Mouse (Mus musculus): ENCODE measurements at regions not wholly inside any gene's neighbourhood (a gene's known extent, or its start where the extent isn't known, plus 50 kb on each side); places are given as distances from the start of the nearest gene placed in this dataset.

- POLR2A ChIA-PET = interaction anchor here (0.7 kb wide), 1 partner anchor 19 kb away, joined by 3 read pairs; no protein-coding TSS in a partner anchor
- TF ChIP-seq CTCF (IDR thresholded peaks at IDR 0.05) = no peak
- in situ Hi-C loops (cut with MboI; ENCODE audit: low pct_unique_long_range_greater_than_20kb) = no loop called here
- ATAC-seq (no peak), DNase-seq (ENCODE audit: low read depth, low spot score) (no peak)
- no peaks in the 10 kb centered on the region for H3K27me3 ChIP-seq
- CTCF ChIA-PET = interaction anchor here (0.8 kb wide), 1 partner anchor 106 kb away, joined by 3 read pairs; no protein-coding TSS in a partner anchor
These were observed 83.7 kb upstream of the Zfp804b start for GRCm38 (mm10) chr5:7428291-7428690.

- no peak for TF ChIP-seq CTCF (IDR thresholded peaks at IDR 0.05)
- peaks cover 6% of the 10 kb centered on the region for H3K27me3 ChIP-seq
- CTCF ChIA-PET = no interaction called here
- ATAC-seq (no peak), DNase-seq (ENCODE audit: low read depth, low spot score) (no peak)
- in situ Hi-C loops (cut with MboI; ENCODE audit: low pct_unique_long_range_greater_than_20kb) = no loop called here
- POLR2A ChIA-PET = no interaction called here
These were observed 91.9 kb upstream of the Zfp804b start for GRCm38 (mm10) chr5:7436461-7436860.

GRCm38 (mm10) chr5:7448001-7448400 is 103.4 kb upstream of the Zfp804b start:
- POLR2A ChIA-PET = interaction anchor here (0.5 kb wide), 1 partner anchor 20 kb away, joined by 3 read pairs; no protein-coding TSS in a partner anchor
- in situ Hi-C loops (cut with MboI; ENCODE audit: low pct_unique_long_range_greater_than_20kb) = no loop called here
- ATAC-seq = no peak

GRCm38 (mm10) chr5:7454896-7455295 is 110.3 kb upstream of the Zfp804b start:
- H3K27me3 ChIP-seq = no peaks in the 10 kb centered on the region
- DNase-seq (ENCODE audit: low read depth, low spot score) = no peak
- no peak for TF ChIP-seq CTCF (IDR thresholded peaks at IDR 0.05)
- ATAC-seq = no peak
- ChIA-PET POLR2A (no interaction called here), CTCF (no interaction called here)
- in situ Hi-C loops (cut with MboI; ENCODE audit: low pct_unique_long_range_greater_than_20kb) = no loop called here

More at GRCm38 (mm10) chr5:7448001-7448400, 103.4 kb upstream of the Zfp804b start:
- no peaks in the 10 kb centered on the region for H3K27me3 ChIP-seq
- CTCF ChIA-PET = no interaction called here
- no peak for TF ChIP-seq CTCF (IDR thresholded peaks at IDR 0.05)
- DNase-seq (ENCODE audit: low read depth, low spot score) = no peak

- ChIA-PET POLR2A (no interaction called here), CTCF (no interaction called here)
- in situ Hi-C loops (cut with MboI; ENCODE audit: low pct_unique_long_range_greater_than_20kb) = no loop called here
- no peak for TF ChIP-seq CTCF (IDR thresholded peaks at IDR 0.05)
- no peak for ATAC-seq
- no peak for DNase-seq (ENCODE audit: low read depth, low spot score)
- no peaks in the 10 kb centered on the region for H3K27me3 ChIP-seq
These were observed 112.5 kb upstream of the Zfp804b start for GRCm38 (mm10) chr5:7457102-7457501.

- no peak for DNase-seq (ENCODE audit: low read depth, low spot score)
- no peak for ATAC-seq
- ChIA-PET CTCF (no interaction called here), POLR2A (no interaction called here)
- no peaks in the 10 kb centered on the region for H3K27me3 ChIP-seq
- TF ChIP-seq CTCF (IDR thresholded peaks at IDR 0.05) = no peak
- in situ Hi-C loops (cut with MboI; ENCODE audit: low pct_unique_long_range_greater_than_20kb) = no loop called here
These were observed 144.6 kb upstream of the Zfp804b start for GRCm38 (mm10) chr5:7489150-7489549.

GRCm38 (mm10) chr5:7489602-7490001 is 145.0 kb upstream of the Zfp804b start:
- no peaks in the 10 kb centered on the region for H3K27me3 ChIP-seq
- no peak for ATAC-seq
- no peak for TF ChIP-seq CTCF (IDR thresholded peaks at IDR 0.05)
- no peak for DNase-seq (ENCODE audit: low read depth, low spot score)
- ChIA-PET POLR2A (no interaction called here), CTCF (no interaction called here)
- in situ Hi-C loops (cut with MboI; ENCODE audit: low pct_unique_long_range_greater_than_20kb) = no loop called here

- ATAC-seq (no peak), DNase-seq (ENCODE audit: low read depth, low spot score) (no peak)
- CTCF ChIA-PET = no interaction called here
- TF ChIP-seq CTCF (IDR thresholded peaks at IDR 0.05) = no peak
- H3K27me3 ChIP-seq = no peaks in the 10 kb centered on the region
- in situ Hi-C loops (cut with MboI; ENCODE audit: low pct_unique_long_range_greater_than_20kb) = no loop called here
- POLR2A ChIA-PET = no interaction called here
These were observed 173.1 kb upstream of the Zfp804b start for GRCm38 (mm10) chr5:7517520-7518181.

- ATAC-seq (no peak), DNase-seq (ENCODE audit: low read depth, low spot score) (no peak)
- POLR2A ChIA-PET = no interaction called here
- in situ Hi-C loops (cut with MboI; ENCODE audit: low pct_unique_long_range_greater_than_20kb) = no loop called here
- TF ChIP-seq CTCF (IDR thresholded peaks at IDR 0.05) = no peak
- CTCF ChIA-PET = no interaction called here
- H3K27me3 ChIP-seq = no peaks in the 10 kb centered on the region
These were observed 188.2 kb upstream of the Zfp804b start for GRCm38 (mm10) chr5:7532686-7533199.

- H3K27me3 ChIP-seq = no peaks in the 10 kb centered on the region
- ATAC-seq (no peak), DNase-seq (ENCODE audit: low read depth, low spot score) (no peak)
- ChIA-PET POLR2A (no interaction called here), CTCF (no interaction called here)
- TF ChIP-seq CTCF (IDR thresholded peaks at IDR 0.05) = no peak
- in situ Hi-C loops (cut with MboI; ENCODE audit: low pct_unique_long_range_greater_than_20kb) = no loop called here
These were observed 195.5 kb upstream of the Zfp804b start for GRCm38 (mm10) chr5:7539812-7540645.

GRCm38 (mm10) chr5:7540646-7541038 is 196.1 kb upstream of the Zfp804b start:
- DNase-seq (ENCODE audit: low read depth, low spot score) = no peak
- ChIA-PET CTCF (no interaction called here), POLR2A (no interaction called here)
- TF ChIP-seq CTCF (IDR thresholded peaks at IDR 0.05) = no peak
- ATAC-seq = no peak
- no peaks in the 10 kb centered on the region for H3K27me3 ChIP-seq
- in situ Hi-C loops (cut with MboI; ENCODE audit: low pct_unique_long_range_greater_than_20kb) = no loop called here

Data from Patski (cell line).